Mouse (Mus musculus) neural tube, embryonic 13.5 days (tissue): ENCODE measurements around the gene Brsk2. TPM values are rescaled to one million over a fixed set of nuclear protein-coding genes. Genes with fewer than 3 reads are reported as not detected.

Experiments
- ATAC-seq: fragments of 200-750 bp; cut with Nextera tagmentation; 2 replicates; pipeline ENCODE4 v1.8.0; 2017; ENCODE audit warnings: low read depth, mild to moderate bottlenecking, moderate TSS enrichment, moderate library complexity
- H3K27ac ChIP-seq: fragments of 300-500 bp; sonication (generic); replicated peaks from 2 replicates; pipeline ENCODE4 v1.5.1; 2015; ENCODE audit warnings: moderate library complexity, mild to moderate bottlenecking, inconsistent platforms
- H3K27me3 ChIP-seq: fragments of 300-500 bp; sonication (generic); 2 replicates; pipeline ENCODE4 v1.6.1; 2015; ENCODE audit warnings: mild to moderate bottlenecking, inconsistent platforms
- H3K36me3 ChIP-seq: fragments of 300-500 bp; sonication (generic); 2 replicates; pipeline ENCODE4 v1.6.1; 2015; ENCODE audit warnings: mild to moderate bottlenecking, inconsistent platforms
- H3K4me1 ChIP-seq: fragments of 300-500 bp; sonication (generic); replicated peaks from 2 replicates; pipeline ENCODE4 v1.6.1; 2015; ENCODE audit warnings: inconsistent platforms
- H3K4me2 ChIP-seq: fragments of 300-500 bp; sonication (generic); 2 replicates; pipeline ENCODE4 v1.6.1; 2015; ENCODE audit warnings: inconsistent platforms, mild to moderate bottlenecking, moderate library complexity
- H3K4me3 ChIP-seq: fragments of 300-500 bp; sonication (generic); 2 replicates; pipeline ENCODE4 v1.5.1; 2015; ENCODE audit warnings: mild to moderate bottlenecking, inconsistent platforms
- H3K9ac ChIP-seq: fragments of 300-500 bp; sonication (generic); 2 replicates; pipeline ENCODE4 v1.6.1; 2015; ENCODE audit warnings: moderate library complexity, mild to moderate bottlenecking, inconsistent platforms
- H3K9me3 ChIP-seq: fragments of 300-500 bp; sonication (generic); 2 replicates; pipeline ENCODE4 v1.6.1; 2016; ENCODE audit warnings: inconsistent platforms
- WGBS: fragments of 180-500 bp; shearing (Covaris S2); methylation state at CpG from one replicate; pipeline ENCODE4 v1.1.7; 2015; 5-methylcytosine and 5-hydroxymethylcytosine counted together
- polyA plus RNA-seq: library from polyadenylated mRNA; unstranded; fragments of >200 nt; fragmentation: Nextera tagmentation; extraction: Ambion mirVana; gene quantifications from 2 replicates; pipeline ENCODE4 v1.2.1, GENCODE M21; 2015

Gene Brsk2
- polyA plus RNA-seq, 1 experiment from 2014 or later, result 20.6 TPM

DNA sequence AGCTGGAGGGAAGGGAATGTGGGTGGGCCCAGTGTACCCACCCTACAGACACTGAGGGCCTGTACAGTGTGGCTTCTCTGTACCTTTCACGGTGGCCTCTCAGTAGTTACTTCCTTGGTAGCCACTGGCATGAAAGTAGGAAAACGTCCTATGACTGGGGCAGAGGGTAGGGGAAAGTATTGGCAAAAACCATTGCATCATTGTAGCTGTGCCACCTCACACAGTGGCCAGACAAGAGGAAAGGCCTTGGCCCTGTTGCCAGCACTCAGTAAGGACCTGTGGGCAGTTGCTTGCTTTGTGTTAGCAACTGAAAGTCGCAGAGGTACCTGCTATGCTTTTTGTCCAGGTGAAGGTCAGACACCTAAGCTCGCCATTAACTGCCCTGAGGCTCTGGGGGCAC lies 44.6 kb downstream of the Brsk2 start:
- ATAC-seq, result no peak

DNA sequence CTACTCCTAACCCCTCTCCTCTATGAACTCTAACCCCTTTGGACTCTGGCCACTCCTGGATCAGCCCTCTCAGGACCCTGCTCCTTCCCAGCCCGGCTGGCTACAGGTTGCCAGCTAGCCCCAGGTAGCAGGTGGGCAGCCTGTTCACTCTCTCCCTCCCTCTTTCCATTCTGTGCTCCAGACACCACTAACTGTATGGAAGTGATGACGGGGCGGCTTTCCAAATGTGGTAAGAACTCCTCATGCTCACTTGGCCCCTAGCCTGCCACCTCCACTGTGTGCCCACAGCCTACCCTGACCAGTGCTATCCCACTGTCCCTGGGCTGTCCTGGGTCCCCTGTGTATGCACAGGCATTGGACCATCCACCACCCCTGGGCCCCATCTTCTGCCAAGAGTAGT lies 51.1 kb downstream of the Brsk2 start:
- Histone ChIP-seq H3K27ac (no peak overlapping the region), H3K4me3 (no peak overlapping the region), H3K9ac (no peak overlapping the region), H3K4me1 (no peaks in the 10 kb centered on the region), H3K4me2 (no peak overlapping the region), H3K9me3 (no peaks in the 10 kb centered on the region), H3K27me3 (no peaks in the 10 kb centered on the region), H3K36me3 (peaks cover 92% of the 10 kb centered on the region)
- ATAC-seq, result no peak
- 84% methylated on average over 3 of the region's 3 CpGs for WGBS

More for the DNA sequence above, 44.6 kb downstream of the Brsk2 start:
- 92% methylated on average over 4 of the region's 4 CpGs for WGBS
- Histone ChIP-seq H3K36me3 (peaks cover 100% of the 10 kb centered on the region), H3K27me3 (no peaks in the 10 kb centered on the region), H3K4me1 (no peaks in the 10 kb centered on the region), H3K4me3 (no peak overlapping the region), H3K9ac (no peak overlapping the region), H3K9me3 (no peaks in the 10 kb centered on the region), H3K4me2 (no peak overlapping the region), H3K27ac (no peak overlapping the region)

DNA sequence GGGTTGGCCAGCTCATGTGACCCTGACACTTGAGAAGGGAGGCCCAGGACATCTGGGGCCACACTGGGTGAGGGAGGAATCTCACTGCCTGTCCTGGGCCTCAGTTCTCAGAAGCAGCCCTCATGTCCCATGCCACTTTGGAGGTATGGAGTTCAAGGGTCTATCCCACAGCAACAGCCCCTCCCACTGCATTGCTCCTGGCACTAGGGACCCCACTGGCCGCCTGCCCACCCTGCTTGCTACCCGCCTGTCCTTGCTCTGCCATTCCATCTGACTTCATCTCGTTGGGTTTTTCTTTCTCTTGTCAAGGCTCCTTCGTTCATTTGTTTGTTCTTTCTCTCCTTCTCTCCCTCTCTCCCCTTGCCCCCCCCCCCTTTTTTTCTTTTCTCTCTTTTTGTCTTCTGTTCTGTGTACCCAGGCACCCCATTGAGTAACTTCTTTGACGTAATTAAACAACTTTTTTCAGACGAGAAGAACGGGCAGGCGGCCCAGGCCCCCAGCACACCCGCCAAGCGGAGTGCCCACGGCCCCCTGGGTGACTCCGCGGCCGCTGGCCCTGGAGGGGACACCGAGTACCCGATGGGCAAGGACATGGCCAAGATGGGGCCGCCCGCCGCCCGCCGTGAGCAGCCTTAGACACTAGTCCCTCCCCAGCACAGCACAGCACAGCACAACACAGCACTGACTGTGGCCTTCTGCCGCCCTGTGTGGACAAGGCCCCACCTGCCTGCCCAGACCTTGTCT lies 52.2 kb downstream of the Brsk2 start:
- Histone ChIP-seq H3K27me3 (no peaks in the 10 kb centered on the region), H3K4me3 (no peak overlapping the region), H3K27ac (no peak overlapping the region; the same call in 1 of the 2 replicates), H3K9ac (no peak overlapping the region), H3K4me2 (no peak overlapping the region), H3K9me3 (no peaks in the 10 kb centered on the region), H3K36me3 (peaks cover 88% of the 10 kb centered on the region), H3K4me1 (no peaks in the 10 kb centered on the region)
- ATAC-seq, result no peak
- 72% methylated on average over 22 of the region's 22 CpGs for WGBS

DNA sequence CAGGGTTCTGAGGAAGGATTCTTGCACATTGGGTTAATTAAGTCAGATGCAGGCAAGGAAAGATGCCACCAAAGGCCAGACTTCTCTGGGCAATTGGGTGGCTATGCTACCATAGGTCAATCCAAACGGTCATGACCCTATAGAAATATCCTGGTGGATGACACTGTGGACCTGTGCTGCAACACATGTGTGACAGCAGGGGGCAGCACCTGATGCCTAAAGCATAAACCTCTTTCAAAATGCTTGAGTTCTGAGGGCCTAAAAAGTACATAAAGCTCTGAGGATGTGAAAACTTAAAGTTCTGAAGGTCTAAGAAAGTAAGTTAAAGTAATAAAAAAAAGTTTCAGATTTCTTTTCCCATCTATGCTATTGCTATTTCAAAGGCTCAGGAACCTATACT lies 67.0 kb downstream of the Brsk2 start:
- H3K4me1 ChIP-seq, result peaks cover 11% of the 10 kb centered on the region
- H3K4me2 ChIP-seq, result no peak overlapping the region
- H3K9ac ChIP-seq, result no peak overlapping the region
- 0 out of 2 replicates have a peak, but pooled peaks have one; percentile 58 for ATAC-seq
- H3K36me3 ChIP-seq, result peaks cover 25% of the 10 kb centered on the region
- H3K27ac ChIP-seq, result no peak overlapping the region
- H3K4me3 ChIP-seq, result no peak overlapping the region
- WGBS, result 64% methylated on average over 1 of the region's 1 CpGs
- no peaks in the 10 kb centered on the region for H3K9me3 ChIP-seq
- H3K27me3 ChIP-seq, result no peaks in the 10 kb centered on the region

DNA sequence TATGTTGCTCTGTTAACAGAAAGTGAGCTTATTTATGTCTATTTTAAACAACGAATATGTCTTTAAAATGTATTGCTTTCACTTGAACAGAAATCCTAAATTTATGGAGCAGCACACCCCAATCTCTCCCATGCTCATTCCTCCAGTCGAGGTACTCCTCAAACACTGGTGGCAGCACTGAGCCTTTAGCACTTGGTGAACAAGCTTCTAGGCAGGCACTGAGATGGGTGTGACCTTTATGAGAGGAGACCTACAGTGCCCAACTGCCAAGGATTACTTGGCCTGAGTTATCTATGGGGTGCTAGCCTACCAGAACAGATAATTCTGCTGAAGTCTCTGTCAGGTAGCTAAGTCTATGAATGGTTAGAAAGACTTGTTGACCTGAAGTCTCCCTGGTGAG lies 70.1 kb downstream of the Brsk2 start:
- Histone ChIP-seq H3K4me2 (no peak overlapping the region), H3K4me3 (no peak overlapping the region), H3K9ac (no peak overlapping the region), H3K27me3 (no peaks in the 10 kb centered on the region), H3K36me3 (0 out of 2 replicates have a peak, but pooled peaks cover 8% of the 10 kb centered on the region), H3K4me1 (peaks cover 22% of the 10 kb centered on the region), H3K9me3 (no peaks in the 10 kb centered on the region), H3K27ac (no peak overlapping the region)
- ATAC-seq, result no peak
- 45% methylated on average over 2 of the region's 2 CpGs for WGBS

DNA sequence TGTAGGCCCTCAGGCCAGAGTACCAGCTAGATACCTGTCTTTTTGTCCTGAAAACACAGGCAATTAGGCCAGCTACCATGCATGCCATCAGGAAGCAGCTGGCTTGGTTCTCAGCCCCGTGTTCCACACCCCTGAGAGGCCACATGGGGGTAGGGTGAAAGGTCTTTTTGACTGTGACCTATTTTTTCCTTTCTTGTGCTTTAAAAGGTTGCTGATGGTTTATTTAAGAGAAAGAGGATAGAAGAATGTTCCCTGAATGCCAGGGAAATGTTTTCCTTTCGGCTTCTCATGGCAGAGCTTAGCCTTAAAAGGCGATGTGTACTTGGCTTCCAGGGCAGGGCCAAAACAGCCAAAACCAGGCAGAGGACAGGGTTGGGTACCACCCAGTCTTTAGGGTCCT lies 71.3 kb downstream of the Brsk2 start:
- H3K4me3 ChIP-seq, result no peak overlapping the region
- no peak overlapping the region for H3K9ac ChIP-seq
- no peak for ATAC-seq
- H3K4me2 ChIP-seq, result no peak overlapping the region
- no peaks in the 10 kb centered on the region for H3K9me3 ChIP-seq
- H3K27ac ChIP-seq, result no peak overlapping the region; the same call in 1 of the 2 replicates
- 0 out of 2 replicates have a peak, but pooled peaks cover 2% of the 10 kb centered on the region for H3K36me3 ChIP-seq
- H3K27me3 ChIP-seq, result no peaks in the 10 kb centered on the region
- peaks cover 32% of the 10 kb centered on the region for H3K4me1 ChIP-seq
- WGBS, result 71% methylated on average over 3 of the region's 3 CpGs

DNA sequence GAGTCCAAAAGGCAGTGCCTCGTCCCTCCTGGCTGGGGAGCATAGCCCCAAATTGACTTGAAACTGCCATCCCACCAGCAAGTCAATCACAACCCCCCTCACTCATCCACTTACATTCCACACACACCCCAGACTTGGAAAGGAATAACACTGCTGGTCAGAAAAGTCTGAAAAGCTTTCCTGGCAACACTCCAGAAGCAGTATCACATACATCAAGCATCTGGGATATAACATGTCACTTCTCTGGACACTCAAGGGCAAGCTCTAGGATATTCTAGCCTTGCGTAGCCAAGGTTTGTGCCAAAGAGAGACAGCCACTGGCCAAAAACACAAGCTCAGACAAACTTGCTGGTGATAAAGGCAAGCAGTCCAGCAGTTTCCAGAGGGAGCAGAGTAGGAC lies 75.6 kb downstream of the Brsk2 start:
- WGBS, result 55% methylated on average over 2 of the region's 2 CpGs
- Histone ChIP-seq H3K9me3 (no peaks in the 10 kb centered on the region), H3K36me3 (no peaks in the 10 kb centered on the region), H3K4me1 (peaks cover 40% of the 10 kb centered on the region), H3K4me2 (no peak overlapping the region), H3K9ac (no peak overlapping the region), H3K4me3 (no peak overlapping the region), H3K27ac (0 out of 2 replicates have a peak overlapping the region, but pooled peaks have one; percentile 6), H3K27me3 (no peaks in the 10 kb centered on the region)
- no peak for ATAC-seq

DNA sequence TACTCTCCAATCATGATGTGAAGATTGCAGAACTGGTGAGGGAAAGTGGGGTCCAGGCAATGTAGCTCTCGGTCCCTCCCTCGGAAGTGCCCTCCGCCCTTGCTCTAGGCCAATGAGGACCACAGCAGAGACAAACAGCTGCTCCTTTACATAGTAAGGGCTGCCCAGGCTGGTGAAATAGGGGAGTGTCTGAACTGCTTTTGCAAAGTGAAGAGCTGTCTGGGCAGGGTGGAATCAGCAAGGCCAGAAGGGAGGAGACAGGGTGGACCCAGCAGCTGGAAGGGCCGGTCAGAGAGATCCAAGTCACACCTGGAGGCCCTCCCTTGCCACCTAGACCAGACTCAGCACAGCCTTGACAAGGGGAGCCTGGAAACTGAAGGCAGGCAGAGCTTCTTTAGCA lies 76.4 kb downstream of the Brsk2 start:
- Histone ChIP-seq H3K36me3 (no peaks in the 10 kb centered on the region), H3K4me1 (peaks cover 34% of the 10 kb centered on the region), H3K4me3 (no peak overlapping the region), H3K9ac (0 out of 2 replicates have a peak overlapping the region, but pooled peaks have one; percentile 31), H3K4me2 (no peak overlapping the region), H3K27me3 (no peaks in the 10 kb centered on the region), H3K9me3 (no peaks in the 10 kb centered on the region), H3K27ac (no peak overlapping the region)
- ATAC-seq, result no peak
- WGBS, result 73% methylated on average over 4 of the region's 4 CpGs

DNA sequence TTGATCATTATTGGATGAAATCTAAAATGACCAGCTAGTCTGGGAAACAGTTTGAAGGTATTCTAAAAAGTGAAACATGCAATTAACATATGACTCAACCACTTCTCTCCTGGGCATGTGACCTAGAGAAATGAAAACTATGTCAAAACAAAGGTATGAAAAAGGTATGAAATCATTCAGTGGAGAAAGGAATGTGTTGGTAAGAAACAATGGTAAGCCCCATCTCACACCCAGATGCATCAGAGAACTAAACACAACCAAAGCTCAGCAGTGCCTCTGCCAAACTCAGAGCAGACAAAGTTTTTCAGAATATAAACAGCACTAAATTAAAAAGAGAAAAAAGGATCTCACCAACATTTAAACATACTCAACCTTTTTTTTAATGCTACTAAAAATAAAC lies 80.5 kb downstream of the Brsk2 start:
- H3K9ac ChIP-seq, result no peak overlapping the region
- H3K27me3 ChIP-seq, result no peaks in the 10 kb centered on the region
- no peak overlapping the region for H3K4me2 ChIP-seq
- no peaks in the 10 kb centered on the region for H3K36me3 ChIP-seq
- no peak overlapping the region for H3K27ac ChIP-seq
- H3K9me3 ChIP-seq, result no peaks in the 10 kb centered on the region
- no peak for ATAC-seq
- no peak overlapping the region for H3K4me3 ChIP-seq
- H3K4me1 ChIP-seq, result peaks cover 24% of the 10 kb centered on the region

DNA sequence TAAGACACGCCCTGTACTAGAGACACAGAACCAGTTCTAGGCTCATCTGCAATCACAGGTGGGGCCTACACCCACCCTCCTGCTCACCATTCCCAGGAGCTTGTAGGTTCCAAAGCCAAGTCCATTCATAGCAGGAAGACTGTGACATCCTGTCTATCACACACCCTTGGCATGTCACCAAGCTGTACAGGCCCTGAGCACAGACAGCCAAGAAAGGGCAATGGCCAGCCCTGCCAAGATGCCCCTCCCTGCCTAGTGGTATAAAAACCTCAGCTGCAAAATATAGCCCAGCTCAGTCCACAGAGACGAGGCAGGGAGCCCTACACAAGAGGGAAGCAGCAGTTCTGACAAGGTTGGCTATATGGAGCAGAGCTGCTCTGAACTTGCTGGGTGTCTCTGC lies 84.6 kb downstream of the Brsk2 start:
- Histone ChIP-seq H3K27ac (no peak overlapping the region), H3K4me3 (no peak overlapping the region), H3K36me3 (no peaks in the 10 kb centered on the region), H3K4me2 (no peak overlapping the region), H3K4me1 (peaks cover 9% of the 10 kb centered on the region), H3K9me3 (no peaks in the 10 kb centered on the region), H3K9ac (no peak overlapping the region), H3K27me3 (no peaks in the 10 kb centered on the region)
- 78% methylated on average over 2 of the region's 2 CpGs for WGBS
- ATAC-seq, result no peak

DNA sequence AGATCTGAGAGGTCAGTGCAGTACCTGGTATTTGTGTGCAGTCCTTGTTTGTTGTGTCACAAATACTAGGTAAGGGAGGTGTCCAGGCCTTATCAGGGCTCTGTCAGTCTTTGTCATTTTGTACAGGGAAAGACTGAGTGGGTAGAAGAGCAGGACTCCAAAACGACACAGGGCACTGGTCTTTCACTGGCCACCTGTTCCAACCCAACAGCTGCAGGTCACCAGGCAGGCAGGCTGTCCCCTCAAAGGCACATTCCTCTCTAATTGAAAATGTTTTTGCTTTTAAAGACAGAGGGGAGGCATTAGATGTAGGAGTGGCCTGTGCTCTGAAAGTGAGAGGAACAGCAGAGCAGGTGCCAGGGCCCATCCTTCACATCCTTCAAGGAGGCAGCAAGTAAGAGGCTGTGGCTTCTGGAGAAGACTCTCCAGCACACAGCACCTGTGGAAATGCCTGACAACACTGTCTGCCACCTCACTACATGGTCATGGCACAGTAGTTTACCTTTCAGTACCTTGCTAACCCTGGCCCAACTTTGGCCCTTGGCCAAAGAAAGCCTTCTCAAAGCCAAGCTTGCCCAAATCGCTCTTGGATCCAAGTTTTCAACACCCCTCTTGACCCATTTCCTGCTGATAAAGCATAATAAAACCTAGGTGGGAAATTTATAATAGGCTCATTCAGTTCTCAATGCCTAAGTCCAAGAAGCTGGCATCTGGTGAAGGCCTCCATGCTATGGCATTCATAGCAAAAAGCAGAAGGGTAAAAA lies 85.7 kb downstream of the Brsk2 start:
- no peak for ATAC-seq
- Histone ChIP-seq H3K27ac (no peak overlapping the region), H3K4me1 (peaks cover 9% of the 10 kb centered on the region), H3K9me3 (no peaks in the 10 kb centered on the region), H3K27me3 (no peaks in the 10 kb centered on the region), H3K4me2 (no peak overlapping the region), H3K4me3 (no peak overlapping the region), H3K36me3 (no peaks in the 10 kb centered on the region), H3K9ac (no peak overlapping the region)
- WGBS, result 84% methylated on average over 2 of the region's 2 CpGs

DNA sequence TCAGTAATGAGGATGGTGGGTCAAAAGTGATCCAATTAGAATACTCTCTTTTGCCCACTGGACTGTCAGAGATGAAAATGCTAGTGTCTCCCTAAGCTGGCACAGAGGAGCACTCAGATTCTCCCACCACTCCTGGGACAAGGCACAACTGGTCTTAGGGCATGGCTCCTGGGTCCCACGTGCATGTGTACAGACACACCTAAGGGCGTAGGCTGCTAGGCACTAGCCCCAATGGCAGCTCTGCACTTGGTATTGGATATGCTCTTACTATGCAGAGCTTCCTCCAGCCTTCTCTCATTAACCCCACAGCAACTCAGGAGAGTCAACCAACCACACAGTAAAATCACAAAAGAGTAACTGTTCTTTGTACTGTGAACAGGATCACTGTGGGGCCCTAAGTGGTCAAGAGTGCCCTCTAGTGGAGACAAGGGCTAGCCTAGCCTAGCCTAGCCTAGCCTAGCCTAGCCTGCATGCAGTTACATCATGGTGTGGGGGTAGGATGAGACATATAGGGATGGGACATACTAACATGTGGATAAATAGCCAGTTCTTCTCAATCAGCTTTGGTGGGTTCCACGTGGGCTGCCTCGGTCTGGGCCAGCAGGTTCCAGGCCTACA lies 88.1 kb downstream of the Brsk2 start:
- Histone ChIP-seq H3K27me3 (no peaks in the 10 kb centered on the region), H3K9me3 (no peaks in the 10 kb centered on the region), H3K36me3 (no peaks in the 10 kb centered on the region), H3K4me3 (no peak overlapping the region), H3K4me1 (no peaks in the 10 kb centered on the region), H3K9ac (no peak overlapping the region), H3K4me2 (no peak overlapping the region), H3K27ac (no peak overlapping the region)
- WGBS, result 67% methylated on average over 4 of the region's 4 CpGs
- no peak for ATAC-seq
